Mouse (Mus musculus) myocyte (in vitro differentiated cells): Measurements from ENCODE around the gene Inka2.

Experiments
- MAX ChIP-seq: IDR thresholded peaks from one replicate; pipeline ENCODE4 v1.6.1; 2011; ENCODE audit warnings: low read depth, mild to moderate bottlenecking, control low read depth
- MYOD1 ChIP-seq, 3 experiments: IDR thresholded peaks; one replicate each; pipeline ENCODE4 v1.6.1; 2011; ENCODE audit warnings: control low read depth in 2 of 3, low read depth in 2 of 3, mild to moderate bottlenecking in 2 of 3, moderate library complexity in 1 of 3; ENCODE audit not compliant: insufficient read length in 2 of 3, control insufficient read depth in 1 of 3
- MYOG ChIP-seq, 3 experiments: IDR thresholded peaks; one replicate each; pipeline ENCODE4 v1.6.1; 2011; ENCODE audit warnings: control low read depth in 2 of 3, low read depth in 2 of 3, mild to moderate bottlenecking in 2 of 3; ENCODE audit not compliant: insufficient read length in 2 of 3, control insufficient read depth in 1 of 3, insufficient read depth in 1 of 3
- POLR2A ChIP-seq: IDR thresholded peaks from one replicate; pipeline ENCODE4 v1.6.1; 2011; ENCODE audit warnings: low read depth, mild to moderate bottlenecking, control low read depth, moderate library complexity; ENCODE audit not compliant: insufficient read length
- POLR2AphosphoS2 ChIP-seq: IDR thresholded peaks from one replicate; pipeline ENCODE4 v1.6.1; 2011; ENCODE audit warnings: low read depth, control low read depth; ENCODE audit not compliant: insufficient read length
- USF1 ChIP-seq: IDR thresholded peaks from one replicate; pipeline ENCODE4 v1.6.1; 2011; ENCODE audit warnings: low read depth, mild to moderate bottlenecking, control low read depth, moderate library complexity

DNA sequence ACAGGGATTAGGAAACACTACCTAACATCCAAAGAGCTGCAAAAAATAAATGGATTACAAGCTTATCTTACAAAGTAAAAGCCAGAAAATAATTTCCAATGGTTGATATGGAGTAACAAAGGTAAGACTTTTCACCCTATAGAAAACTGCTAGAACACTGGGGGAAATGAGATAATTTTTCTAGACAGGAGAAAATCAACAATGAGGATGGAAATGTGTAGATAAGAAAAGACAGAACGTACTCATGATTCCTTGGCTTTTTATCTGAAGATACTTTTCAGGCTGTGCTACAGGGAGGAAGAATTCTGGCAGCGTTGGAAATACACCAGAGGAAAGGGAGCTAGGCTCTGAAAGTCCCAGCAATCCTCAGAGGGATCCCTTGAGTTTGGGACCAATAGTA, 46.4 kb downstream of the Inka2 start:
- TF ChIP-seq MAX = no peak
- TF ChIP-seq POLR2AphosphoS2 = no peak
- TF ChIP-seq MYOD1 (IDR thresholded peaks at IDR 0.05; ENCODE audit: control insufficient read depth in 1 of 3, insufficient read length in 2 of 3, low read depth in 2 of 3) = no peak
- no peak for TF ChIP-seq POLR2A
- no peak for TF ChIP-seq USF1
- no peak for TF ChIP-seq MYOG (IDR thresholded peaks at IDR 0.05; ENCODE audit: control insufficient read depth in 1 of 3, insufficient read depth in 1 of 3, insufficient read length in 2 of 3, low read depth in 2 of 3)
